Mouse (Mus musculus) forebrain, embryonic 10.5 days (tissue): ENCODE results near the gene Magi1. TPM values are rescaled to one million over a fixed set of nuclear protein-coding genes. Genes with fewer than 3 reads are reported as not detected.

Source experiments
- DNase-seq: peaks from one replicate; pipeline ENCODE4 v3.0.0-alpha.2; 2017; ENCODE audit warnings: low spot score; ENCODE audit errors: extremely low spot score
- H3K27ac ChIP-seq: fragments of 300-500 bp; sonication (generic); 2 replicates; pipeline ENCODE4 v1.5.1; 2016; ENCODE audit warnings: mild to moderate bottlenecking
- H3K27me3 ChIP-seq: fragments of 300-500 bp; sonication (generic); 2 replicates; pipeline ENCODE4 v1.6.1; 2016; ENCODE audit warnings: mild to moderate bottlenecking; ENCODE audit not compliant: poor library complexity, severe bottlenecking
- H3K36me3 ChIP-seq: fragments of 300-500 bp; sonication (generic); replicated peaks from 2 replicates; pipeline ENCODE4 v1.6.1; 2016; ENCODE audit warnings: mild to moderate bottlenecking, moderate library complexity
- H3K4me1 ChIP-seq: fragments of 300-500 bp; sonication (generic); 2 replicates; pipeline ENCODE4 v1.6.1; 2016
- H3K4me3 ChIP-seq: fragments of 300-500 bp; sonication (generic); 2 replicates; pipeline ENCODE4 v1.5.1; 2016; ENCODE audit warnings: mild to moderate bottlenecking, moderate library complexity
- H3K9me3 ChIP-seq: fragments of 300-500 bp; sonication (generic); 2 replicates; pipeline ENCODE4 v1.6.1; 2016; ENCODE audit warnings: mild to moderate bottlenecking, moderate library complexity
- WGBS: fragments of 180-500 bp; shearing (Covaris S2); methylation state at CpG from one replicate; pipeline ENCODE4 v1.1.7; 2016; 5-methylcytosine and 5-hydroxymethylcytosine counted together
- polyA plus RNA-seq: library from polyadenylated mRNA; unstranded; fragments of >200 nt; fragmentation: Nextera tagmentation; extraction: Ambion mirVana; gene quantifications from 2 replicates; pipeline ENCODE4 v1.2.1, GENCODE M21; 2016

Magi1 gene
- polyA plus RNA-seq, 1 experiment from 2014 or later, result 31.0 TPM

- WGBS, result 93% methylated on average over 4 of the region's 4 CpGs
These were observed 65.6 kb downstream of the Magi1 start for GRCm38 (mm10) chr6:94218076-94218475.

GRCm38 (mm10) chr6:94215834-94216233 is 67.9 kb downstream of the Magi1 start:
- H3K27me3 ChIP-seq, result no peaks in the 10 kb centered on the region
- 93% methylated on average over 4 of the region's 4 CpGs for WGBS
- no peak overlapping the region for H3K4me3 ChIP-seq
- no peaks in the 10 kb centered on the region for H3K9me3 ChIP-seq
- no peak for DNase-seq
- H3K36me3 ChIP-seq, result no peaks in the 10 kb centered on the region; the same call in 1 of the 2 replicates
- H3K4me1 ChIP-seq, result peaks cover 6% of the 10 kb centered on the region; the same call in 1 of the 2 replicates
- no peak overlapping the region for H3K27ac ChIP-seq

More at GRCm38 (mm10) chr6:94218076-94218475, 65.6 kb downstream of the Magi1 start:
- H3K9me3 ChIP-seq, result no peaks in the 10 kb centered on the region
- peaks cover 25% of the 10 kb centered on the region for H3K4me1 ChIP-seq
- no peaks in the 10 kb centered on the region for H3K27me3 ChIP-seq
- H3K27ac ChIP-seq, result no peak overlapping the region
- DNase-seq, result no peak
- H3K4me3 ChIP-seq, result no peak overlapping the region
- H3K36me3 ChIP-seq, result no peaks in the 10 kb centered on the region

- WGBS, result 95% methylated on average over 7 of the region's 7 CpGs
- H3K27me3 ChIP-seq, result no peaks in the 10 kb centered on the region
- H3K4me1 ChIP-seq, result no peaks in the 10 kb centered on the region
These were observed 68.7 kb downstream of the Magi1 start for GRCm38 (mm10) chr6:94214895-94215538.

GRCm38 (mm10) chr6:94205926-94206325 is 77.8 kb downstream of the Magi1 start:
- Histone ChIP-seq H3K27me3 (no peaks in the 10 kb centered on the region), H3K9me3 (no peaks in the 10 kb centered on the region), H3K4me1 (peaks cover 32% of the 10 kb centered on the region), H3K27ac (no peak overlapping the region; the same call in 1 of the 2 replicates), H3K36me3 (no peaks in the 10 kb centered on the region; the same call in 1 of the 2 replicates), H3K4me3 (no peak overlapping the region)
- 49% methylated on average over 5 of the region's 5 CpGs for WGBS
- no peak for DNase-seq

More at GRCm38 (mm10) chr6:94214895-94215538, 68.7 kb downstream of the Magi1 start:
- Histone ChIP-seq H3K9me3 (no peaks in the 10 kb centered on the region), H3K36me3 (no peaks in the 10 kb centered on the region; the same call in 1 of the 2 replicates), H3K4me3 (no peak overlapping the region), H3K27ac (no peak overlapping the region)
- DNase-seq, result no peak

GRCm38 (mm10) chr6:94203642-94204145 is 80.0 kb downstream of the Magi1 start:
- peaks cover 41% of the 10 kb centered on the region for H3K4me1 ChIP-seq
- no peak overlapping the region for H3K4me3 ChIP-seq
- no peaks in the 10 kb centered on the region for H3K9me3 ChIP-seq
- H3K27ac ChIP-seq, result no peak overlapping the region
- no peaks in the 10 kb centered on the region for H3K36me3 ChIP-seq
- DNase-seq, result no peak
- H3K27me3 ChIP-seq, result no peaks in the 10 kb centered on the region
- WGBS, result 64% methylated on average over 5 of the region's 5 CpGs

- H3K9me3 ChIP-seq, result no peaks in the 10 kb centered on the region
- no peak for DNase-seq
- no peak overlapping the region for H3K4me3 ChIP-seq
- WGBS, result 98% methylated on average over 2 of the region's 2 CpGs
- H3K27ac ChIP-seq, result no peak overlapping the region
- no peaks in the 10 kb centered on the region for H3K27me3 ChIP-seq
- H3K4me1 ChIP-seq, result peaks cover 41% of the 10 kb centered on the region
- no peaks in the 10 kb centered on the region for H3K36me3 ChIP-seq
These were observed 81.8 kb downstream of the Magi1 start for GRCm38 (mm10) chr6:94201940-94202339.

- H3K27me3 ChIP-seq, result no peaks in the 10 kb centered on the region
- H3K4me1 ChIP-seq, result peaks cover 32% of the 10 kb centered on the region
- 52% methylated on average over 3 of the region's 3 CpGs for WGBS
These were observed 82.8 kb downstream of the Magi1 start for GRCm38 (mm10) chr6:94200910-94201309.

GRCm38 (mm10) chr6:94199696-94200095 is 84.0 kb downstream of the Magi1 start:
- H3K4me1 ChIP-seq, result peaks cover 31% of the 10 kb centered on the region
- H3K9me3 ChIP-seq, result no peaks in the 10 kb centered on the region
- H3K36me3 ChIP-seq, result no peaks in the 10 kb centered on the region
- no peak overlapping the region for H3K4me3 ChIP-seq
- WGBS, result 89% methylated on average over 2 of the region's 2 CpGs
- DNase-seq, result no peak
- H3K27me3 ChIP-seq, result no peaks in the 10 kb centered on the region
- no peak overlapping the region for H3K27ac ChIP-seq

More at GRCm38 (mm10) chr6:94200910-94201309, 82.8 kb downstream of the Magi1 start:
- DNase-seq, result no peak
- no peaks in the 10 kb centered on the region for H3K9me3 ChIP-seq
- H3K4me3 ChIP-seq, result no peak overlapping the region
- no peaks in the 10 kb centered on the region for H3K36me3 ChIP-seq
- no peak overlapping the region for H3K27ac ChIP-seq

GRCm38 (mm10) chr6:94197831-94198230 is 85.9 kb downstream of the Magi1 start:
- H3K4me3 ChIP-seq, result no peak overlapping the region
- 93% methylated on average over 1 of the region's 1 CpGs for WGBS
- H3K36me3 ChIP-seq, result no peaks in the 10 kb centered on the region
- H3K9me3 ChIP-seq, result no peaks in the 10 kb centered on the region
- no peak overlapping the region for H3K27ac ChIP-seq
- no peak for DNase-seq
- H3K4me1 ChIP-seq, result peaks cover 17% of the 10 kb centered on the region
- H3K27me3 ChIP-seq, result no peaks in the 10 kb centered on the region

- Histone ChIP-seq H3K36me3 (no peaks in the 10 kb centered on the region), H3K27ac (no peak overlapping the region), H3K9me3 (no peaks in the 10 kb centered on the region), H3K27me3 (no peaks in the 10 kb centered on the region), H3K4me3 (no peak overlapping the region), H3K4me1 (peaks cover 10% of the 10 kb centered on the region)
- 91% methylated on average over 14 of the region's 14 CpGs for WGBS
- DNase-seq, result no peak
These were observed 88.3 kb downstream of the Magi1 start for GRCm38 (mm10) chr6:94195303-94195911.

- H3K27me3 ChIP-seq, result no peaks in the 10 kb centered on the region
- no peak overlapping the region for H3K27ac ChIP-seq
- DNase-seq, result no peak
- H3K36me3 ChIP-seq, result no peaks in the 10 kb centered on the region
- 88% methylated on average over 5 of the region's 5 CpGs for WGBS
- peaks cover 19% of the 10 kb centered on the region for H3K4me1 ChIP-seq
- H3K4me3 ChIP-seq, result no peak overlapping the region
- no peaks in the 10 kb centered on the region for H3K9me3 ChIP-seq
These were observed 92.9 kb downstream of the Magi1 start for GRCm38 (mm10) chr6:94190830-94191229.

- no peak for DNase-seq
- 71% methylated on average over 5 of the region's 5 CpGs for WGBS
These were observed 94.3 kb downstream of the Magi1 start for GRCm38 (mm10) chr6:94189379-94189778.

GRCm38 (mm10) chr6:94186628-94187319 is 96.9 kb downstream of the Magi1 start:
- WGBS, result 85% methylated on average over 7 of the region's 7 CpGs
- Histone ChIP-seq H3K9me3 (no peaks in the 10 kb centered on the region), H3K27ac (no peak overlapping the region), H3K4me1 (peaks cover 45% of the 10 kb centered on the region), H3K27me3 (no peaks in the 10 kb centered on the region), H3K36me3 (no peaks in the 10 kb centered on the region), H3K4me3 (no peak overlapping the region)
- no peak for DNase-seq

More at GRCm38 (mm10) chr6:94189379-94189778, 94.3 kb downstream of the Magi1 start:
- H3K4me3 ChIP-seq, result no peak overlapping the region
- no peaks in the 10 kb centered on the region for H3K36me3 ChIP-seq
- H3K27me3 ChIP-seq, result no peaks in the 10 kb centered on the region
- peaks cover 19% of the 10 kb centered on the region for H3K4me1 ChIP-seq
- H3K9me3 ChIP-seq, result no peaks in the 10 kb centered on the region
- no peak overlapping the region for H3K27ac ChIP-seq
